Mouse (Mus musculus): ENCODE data around the gene Cap2.

- TF ChIP-seq CTCF (IDR thresholded peaks at IDR 0.05) = no peak
- no peak for TF ChIP-seq POLR2A (IDR thresholded peaks at IDR 0.05; ENCODE audit: insufficient read depth, low read depth, low read length)
Observed at GRCm38 (mm10) chr13:46695296-46695908, 193.8 kb downstream of the Cap2 start.

Measured in heart, adult 2 months (tissue).